20 mouse cellular contexts compared by ENCODE assay signal in the genomic region with DNA sequence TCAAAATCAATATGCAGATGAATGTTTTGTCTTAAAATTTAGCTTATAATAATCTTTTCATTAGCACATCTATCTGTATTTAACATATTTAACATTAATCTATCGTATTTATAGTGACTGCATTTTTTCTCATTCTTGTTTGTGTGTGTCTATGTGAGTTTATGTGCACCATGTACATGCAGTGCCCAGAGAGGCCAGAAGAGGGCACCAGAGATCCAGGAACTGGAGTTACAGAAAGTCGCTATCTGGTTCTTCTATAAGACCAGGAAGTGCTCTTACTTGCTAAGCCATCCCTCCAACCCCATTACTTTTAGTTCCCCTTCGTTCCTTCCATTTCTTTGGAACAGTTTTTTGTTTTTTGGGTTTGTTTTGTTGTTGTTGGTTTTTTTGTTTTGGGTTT.
A peak's percentile ranks its signal among the peaks of the same experiment; 100 is the strongest.
DNase-seq lines count a peak whose midpoint lies in the region; ATAC-seq and TF ChIP-seq lines count a peak whose summit lies in the region.
"Had no signal": no experiment of that assay in that cellular context is flagged by ENCODE, and none has a peak within 500 bp of the region (broad histone marks: within the 10 kb centered on the region; RNA-seq: fewer than 3 reads in every experiment).

No protein-coding gene starts in this region.

- peak; percentile 52 for TF ChIP-seq CTCF in forebrain, postnatal 0 days (IDR thresholded peaks at IDR 0.05; ENCODE audit: low read depth)
- TF ChIP-seq CTCF in cortical plate, adult 2 months (IDR thresholded peaks at IDR 0.05; ENCODE audit: extremely low read depth, insufficient read depth, low read length): 0 out of 2 replicates have a peak, but pooled peaks have one; percentile 15

- H3K9me3 ChIP-seq in forebrain, postnatal 0 days (ENCODE audit: low read length): peaks cover 3% of the 10 kb centered on the region; the same call in 1 of the 2 replicates
- H3K9me3 ChIP-seq in forebrain, embryonic 14.5 days (replicated peaks; ENCODE audit: control insufficient read depth, low read length): peaks cover 4% of the 10 kb centered on the region; the same call in 1 of the 2 replicates
- no peaks in the 10 kb centered on the region for H3K9me3 ChIP-seq in limb, embryonic 11.5 days (ENCODE audit: control insufficient read depth, low read length)
- H3K9me3 ChIP-seq in limb, embryonic 10.5 days (replicated peaks): no peaks in the 10 kb centered on the region; the same call in 1 of the 2 replicates

- ATAC-seq in forebrain, postnatal 0 days: no peak
- no peak for ATAC-seq in forebrain, embryonic 14.5 days
- no peak for ATAC-seq in limb, embryonic 11.5 days (ENCODE audit: insufficient number of reproducible peaks, low FRiP score, low TSS enrichment, low read depth)
- ATAC-seq: midbrain, embryonic 13.5 days had no signal

- H3K4me2 ChIP-seq in forebrain, postnatal 0 days (ENCODE audit: low read depth): no peak overlapping the region
- H3K4me2 ChIP-seq in forebrain, embryonic 14.5 days (ENCODE audit: low read length): no peak overlapping the region
- no peak overlapping the region for H3K4me2 ChIP-seq in limb, embryonic 11.5 days (ENCODE audit: low read depth, severe bottlenecking)
- H3K4me2 ChIP-seq: heart, embryonic 11.5 days; midbrain, embryonic 13.5 days; neural tube, embryonic 13.5 days had no signal

- no peak overlapping the region for H3K27ac ChIP-seq in forebrain, postnatal 0 days (ENCODE audit: low read depth, low read length)
- H3K27ac ChIP-seq in forebrain, embryonic 14.5 days (ENCODE audit: low read depth, low read length): no peak overlapping the region
- no peak overlapping the region for H3K27ac ChIP-seq in limb, embryonic 11.5 days (replicated peaks; ENCODE audit: low read depth, low read length)
- H3K27ac ChIP-seq in limb, embryonic 10.5 days: no peak overlapping the region
- no peak overlapping the region for H3K27ac ChIP-seq in cortical plate, adult 2 months (ENCODE audit: insufficient read depth, low read length)
- H3K27ac ChIP-seq: hindbrain, embryonic 10.5 days; midbrain, embryonic 13.5 days; neural tube, embryonic 13.5 days had no signal

- TF ChIP-seq POLR2A in cortical plate, adult 2 months (IDR thresholded peaks at IDR 0.05; ENCODE audit: extremely low read depth, insufficient read depth, low read length): no peak

- no peak for DNase-seq in forebrain, postnatal 0 days
- DNase-seq in forebrain, embryonic 14.5 days (ENCODE audit: low spot score): no peak
- peak; percentile 46 for DNase-seq in limb, embryonic 11.5 days (ENCODE audit: low spot score)
- no peak for DNase-seq in limb, embryonic 10.5 days (ENCODE audit: low spot score)
- peak; percentile 49 to 50 for DNase-seq in B cell, adult 2 months
- DNase-seq in embryo, embryonic 9.5 days (ENCODE audit: extremely low spot score): no peak
- no peak for DNase-seq in adrenal gland, postnatal 25 days
- DNase-seq: adrenal gland, postnatal 36 days; cerebellum, adult 11 months; gastrocnemius, postnatal 10 days; layer of hippocampus, adult 9-11 months; left cerebral cortex, postnatal 4 days; lung, postnatal 14 days; thymus, adult 2 months had no signal

- H3K4me3 ChIP-seq in forebrain, postnatal 0 days (ENCODE audit: low read depth, low read length): no peak overlapping the region
- H3K4me3 ChIP-seq in forebrain, embryonic 14.5 days (ENCODE audit: low read depth, low read length): no peak overlapping the region
- no peak overlapping the region for H3K4me3 ChIP-seq in limb, embryonic 11.5 days (ENCODE audit: low read depth, low read length)
- no peak overlapping the region for H3K4me3 ChIP-seq in limb, embryonic 10.5 days
- no peak overlapping the region for H3K4me3 ChIP-seq in cortical plate, adult 2 months (ENCODE audit: insufficient read depth, low read length)
- H3K4me3 ChIP-seq: erythroblast, embryonic 14.5 days; hindbrain, embryonic 10.5 days; midbrain, embryonic 13.5 days; neural tube, embryonic 13.5 days had no signal

- no peak overlapping the region for H3K9ac ChIP-seq in forebrain, postnatal 0 days
- no peak overlapping the region for H3K9ac ChIP-seq in forebrain, embryonic 14.5 days (ENCODE audit: low read length)
- H3K9ac ChIP-seq in limb, embryonic 11.5 days (ENCODE audit: low read length): no peak overlapping the region
- H3K9ac ChIP-seq: midbrain, embryonic 13.5 days; neural tube, embryonic 13.5 days had no signal

- H3K4me1 ChIP-seq in forebrain, postnatal 0 days (ENCODE audit: insufficient read depth): no peaks in the 10 kb centered on the region
- no peaks in the 10 kb centered on the region for H3K4me1 ChIP-seq in forebrain, embryonic 14.5 days (ENCODE audit: control insufficient read depth, insufficient read depth, low read length)
- H3K4me1 ChIP-seq in limb, embryonic 11.5 days (ENCODE audit: control insufficient read depth, insufficient read depth, low read length): no peaks in the 10 kb centered on the region
- H3K4me1 ChIP-seq in limb, embryonic 10.5 days: peaks cover 6% of the 10 kb centered on the region; the same call in 1 of the 2 replicates
- H3K4me1 ChIP-seq in cortical plate, adult 2 months (ENCODE audit: control insufficient read depth, insufficient read depth, low read length): peaks cover 2% of the 10 kb centered on the region; the same call in 1 of the 2 replicates
- H3K4me1 ChIP-seq: midbrain, embryonic 13.5 days; neural tube, embryonic 13.5 days had no signal

- H3K27me3 ChIP-seq in forebrain, postnatal 0 days (ENCODE audit: insufficient read depth, low read length): no peaks in the 10 kb centered on the region
- H3K27me3 ChIP-seq in forebrain, embryonic 14.5 days (replicated peaks; ENCODE audit: control insufficient read depth, insufficient read depth, low read length): no peaks in the 10 kb centered on the region
- H3K27me3 ChIP-seq in limb, embryonic 11.5 days (ENCODE audit: control insufficient read depth, insufficient read depth, low read length): no peaks in the 10 kb centered on the region
- H3K27me3 ChIP-seq in limb, embryonic 10.5 days (ENCODE audit: low read depth, poor library complexity, severe bottlenecking): no peaks in the 10 kb centered on the region
- H3K27me3 ChIP-seq: midbrain, embryonic 13.5 days; neural tube, embryonic 13.5 days had no signal

- 88% methylated on average over 3 of the region's 3 CpGs for WGBS in forebrain, postnatal 0 days
- whole genome bisulfite sequencing in forebrain, embryonic 14.5 days: 86% methylated on average over 3 of the region's 3 CpGs
- WGBS in limb, embryonic 11.5 days: 94% methylated on average over 3 of the region's 3 CpGs
- WGBS in limb, embryonic 10.5 days: 93% methylated on average over 3 of the region's 3 CpGs

- no peaks in the 10 kb centered on the region for H3K36me3 ChIP-seq in forebrain, postnatal 0 days (ENCODE audit: insufficient read depth)
- no peaks in the 10 kb centered on the region for H3K36me3 ChIP-seq in forebrain, embryonic 14.5 days (ENCODE audit: control insufficient read depth, insufficient read depth, low read length)
- no peaks in the 10 kb centered on the region for H3K36me3 ChIP-seq in limb, embryonic 11.5 days (ENCODE audit: control insufficient read depth, insufficient read depth, low read length)
- no peaks in the 10 kb centered on the region for H3K36me3 ChIP-seq in limb, embryonic 10.5 days
- H3K36me3 ChIP-seq: hindbrain, embryonic 10.5 days; midbrain, embryonic 13.5 days; neural tube, embryonic 13.5 days had no signal

Comparison
In these comparisons a context has a peak if more than half of its experiments do, and no peak if none do; other contexts are left out.
1. DNase-seq: peak in limb, embryonic 11.5 days (single experiment) and B cell, adult 2 months (2 of 2); none in forebrain, postnatal 0 days (single experiment), forebrain, embryonic 14.5 days (single experiment), limb, embryonic 10.5 days (single experiment), embryo, embryonic 9.5 days (single experiment) and adrenal gland, postnatal 25 days (single experiment).